Mouse (Mus musculus) large intestine, adult 2 months (tissue): ENCODE data around the gene Jpt1. TPM values are rescaled to one million over a fixed set of nuclear protein-coding genes. Genes with fewer than 3 reads are reported as not detected.
"Not testable (repeated sequence)": the region's sequence is repeated elsewhere in the genome, so short reads cannot be mapped to it uniquely, and the experiment has no call there.

Experiments used
- DNase-seq: peaks from one replicate; pipeline ENCODE4 v3.0.0-alpha.2; 2012; ENCODE audit warnings: low read depth, low spot score
- WGBS: fragments of 180-500 bp; shearing (Covaris S2); methylation state at CpG from one replicate; pipeline ENCODE4 v1.1.7; 2018; 5-methylcytosine and 5-hydroxymethylcytosine counted together
- polyA plus RNA-seq: library from polyadenylated mRNA; depleted of rRNA; stranded (reverse); fragments of >200 nt; gene quantifications from 2 replicates; pipeline ENCODE4 v1.2.3, GENCODE M21; 2012; rRNA removed

Jpt1 gene
- polyA plus RNA-seq, result 503 and 505 TPM in 2 replicates

DNA sequence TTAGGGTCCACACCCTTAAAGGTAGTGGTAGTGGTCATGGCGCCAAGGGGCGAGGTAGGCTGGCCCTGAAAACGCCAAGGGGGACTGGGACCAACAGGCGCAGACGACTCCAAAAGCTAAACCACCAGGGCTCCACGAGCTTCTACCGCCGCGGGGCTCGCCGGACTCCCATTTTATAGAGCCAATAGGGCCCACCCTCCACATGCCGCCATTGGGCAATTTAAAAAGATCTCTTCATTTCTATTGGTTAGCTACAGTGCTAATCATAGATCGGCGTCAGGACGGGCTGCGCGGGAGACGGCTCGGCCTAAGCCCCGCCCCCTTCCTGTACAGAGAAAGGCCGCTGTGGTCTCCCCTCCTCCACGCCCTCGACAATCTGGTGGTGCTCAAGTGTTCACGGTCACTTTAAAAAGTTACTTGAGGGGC lies at the start of gene Jpt1:
TSS of gene Jpt1 (minus strand) at position 150 of the 426 bp plus-strand sequence.
- peak; percentile 96 for DNase-seq
- under 1% methylated on average over 24 of the region's 24 CpGs for WGBS

DNA sequence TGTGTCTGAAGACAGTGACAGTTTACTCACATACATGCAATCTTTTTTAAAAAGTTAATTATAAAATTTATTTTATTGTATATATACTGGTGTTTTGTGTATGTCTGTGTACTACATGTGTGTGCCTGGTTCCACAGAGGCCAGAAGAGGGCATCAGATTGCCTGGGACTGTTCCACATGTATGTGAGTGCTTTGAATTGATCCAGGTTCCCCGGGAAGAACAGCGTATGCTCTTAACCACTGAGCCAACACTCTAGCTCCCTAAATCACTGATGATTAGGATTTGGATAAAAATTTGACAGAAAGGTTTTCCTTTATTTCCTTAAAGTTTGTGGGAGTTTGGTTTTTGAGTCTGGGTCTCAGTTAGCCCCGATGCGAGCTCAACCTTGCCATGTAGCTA lies 49.2 kb upstream of the Jpt1 start:
- no peak for DNase-seq
- WGBS, result 40% methylated on average over 4 of the region's 4 CpGs

DNA sequence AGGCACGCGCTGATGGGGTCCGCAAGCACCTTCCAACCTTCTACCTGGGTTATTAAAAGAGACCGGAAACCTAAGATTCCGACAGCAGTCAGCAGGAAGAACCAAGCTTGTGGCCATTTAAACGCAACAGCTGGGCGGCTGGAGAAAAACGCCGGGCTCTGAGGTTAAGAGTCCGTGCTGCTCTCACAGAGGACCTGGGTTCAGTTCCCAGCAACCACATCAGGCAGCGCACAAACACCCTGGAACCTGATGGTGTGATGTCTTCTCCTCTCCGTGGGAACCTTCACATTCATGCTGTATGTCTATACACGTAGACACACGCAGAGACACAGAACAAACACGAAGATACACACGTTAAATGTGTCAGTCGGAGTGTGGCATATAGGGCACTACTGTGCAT lies 41.5 kb upstream of the Jpt1 start:
- DNase-seq, result no peak
- 78% methylated on average over 17 of the region's 17 CpGs for WGBS

DNA sequence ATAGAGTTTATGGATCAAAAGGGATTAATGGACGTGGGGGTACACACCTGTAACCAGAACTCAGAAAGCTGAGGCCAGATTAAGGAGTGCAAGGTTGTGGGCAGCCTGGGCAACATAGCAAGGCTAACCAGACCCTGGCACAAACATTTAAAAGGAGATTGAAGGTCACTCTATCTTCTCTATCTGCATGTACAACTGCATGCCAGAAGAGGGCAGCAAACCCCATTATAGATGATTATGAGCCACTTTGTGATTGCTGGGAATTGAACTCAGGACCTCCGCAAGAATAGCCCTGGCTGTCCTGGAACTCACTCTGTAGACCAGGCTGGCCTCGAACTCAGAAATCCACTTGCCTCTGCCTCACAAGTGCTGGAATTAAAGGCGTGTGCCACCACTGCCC lies 38.6 kb upstream of the Jpt1 start:
- 67% methylated on average over 4 of the region's 4 CpGs for WGBS
- DNase-seq, result no peak

DNA sequence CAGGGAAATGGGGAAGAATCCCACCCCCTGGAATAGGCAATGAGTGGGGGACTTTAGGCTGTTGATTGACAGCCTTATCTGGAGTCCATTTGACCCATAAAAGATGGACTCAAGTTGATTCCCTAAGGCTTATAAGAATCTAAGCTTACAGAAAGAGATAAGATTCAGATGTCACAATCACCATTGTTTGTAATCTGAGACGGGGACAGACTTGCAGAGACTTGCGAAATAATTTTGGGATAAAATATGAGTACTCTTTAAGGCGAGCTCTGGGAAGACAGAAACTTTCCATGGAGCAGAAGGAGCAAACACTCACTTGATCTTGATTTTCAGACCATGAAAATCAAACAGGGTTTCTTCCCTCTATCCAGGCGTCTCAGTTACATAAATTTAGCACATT lies 29.4 kb upstream of the Jpt1 start:
- WGBS, result 64% methylated on average over 4 of the region's 4 CpGs
- no peak for DNase-seq

DNA sequence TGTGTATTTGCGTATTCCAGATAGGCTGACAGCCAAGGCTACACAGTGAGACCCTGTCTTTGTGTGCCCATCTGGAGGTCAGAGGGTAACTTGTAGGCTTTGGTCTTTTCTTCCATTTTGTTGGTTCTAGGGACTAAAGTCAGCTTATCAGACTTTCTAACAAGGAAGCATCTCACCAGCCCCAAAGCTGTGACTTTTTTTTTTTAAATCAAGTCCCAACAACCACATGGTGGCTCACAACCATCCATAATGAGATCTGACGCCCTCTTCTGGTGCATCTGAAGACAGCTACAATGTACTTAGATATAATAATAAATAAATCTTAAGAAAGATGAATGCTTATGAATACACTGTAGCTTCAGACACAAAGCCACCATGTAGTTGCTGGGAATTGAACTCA lies 23.9 kb upstream of the Jpt1 start:
- 56% methylated on average over 2 of the region's 2 CpGs for WGBS
- no peak for DNase-seq

DNA sequence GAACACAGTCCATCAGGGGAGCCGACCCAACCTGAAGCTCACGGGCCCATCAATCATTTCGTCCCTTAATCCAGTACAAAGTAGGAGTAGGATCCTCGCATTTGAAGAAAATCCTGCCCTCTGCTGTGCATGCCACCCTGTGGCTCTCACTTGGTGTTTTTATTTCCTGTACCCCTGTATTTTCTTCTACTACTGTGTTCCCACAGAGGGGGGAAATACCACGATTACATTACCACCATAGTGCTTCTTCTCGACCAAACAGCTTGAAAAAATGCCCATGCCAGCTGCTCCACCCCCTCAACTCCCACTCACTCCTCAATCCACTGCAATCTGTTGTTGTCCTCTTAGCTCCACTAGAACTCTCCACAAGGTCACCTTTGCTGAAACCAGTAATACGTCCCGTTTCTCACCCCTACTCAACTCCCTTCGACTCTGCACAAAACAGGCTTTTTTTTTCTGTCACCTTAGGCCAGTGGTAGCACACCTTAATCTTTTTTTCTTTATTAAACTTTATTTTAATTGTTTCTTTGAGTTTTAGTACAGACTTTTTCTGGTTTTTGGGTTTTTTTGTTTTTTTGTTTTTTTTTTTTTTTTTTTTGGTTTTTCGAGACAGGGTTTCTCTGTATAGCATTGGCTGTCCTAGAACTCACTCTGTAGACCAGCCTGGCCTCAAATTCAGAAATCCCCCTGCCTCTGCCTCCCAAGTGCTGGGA lies 22.8 kb upstream of the Jpt1 start:
- WGBS, result 91% methylated on average over 10 of the region's 10 CpGs
- no peak for DNase-seq

DNA sequence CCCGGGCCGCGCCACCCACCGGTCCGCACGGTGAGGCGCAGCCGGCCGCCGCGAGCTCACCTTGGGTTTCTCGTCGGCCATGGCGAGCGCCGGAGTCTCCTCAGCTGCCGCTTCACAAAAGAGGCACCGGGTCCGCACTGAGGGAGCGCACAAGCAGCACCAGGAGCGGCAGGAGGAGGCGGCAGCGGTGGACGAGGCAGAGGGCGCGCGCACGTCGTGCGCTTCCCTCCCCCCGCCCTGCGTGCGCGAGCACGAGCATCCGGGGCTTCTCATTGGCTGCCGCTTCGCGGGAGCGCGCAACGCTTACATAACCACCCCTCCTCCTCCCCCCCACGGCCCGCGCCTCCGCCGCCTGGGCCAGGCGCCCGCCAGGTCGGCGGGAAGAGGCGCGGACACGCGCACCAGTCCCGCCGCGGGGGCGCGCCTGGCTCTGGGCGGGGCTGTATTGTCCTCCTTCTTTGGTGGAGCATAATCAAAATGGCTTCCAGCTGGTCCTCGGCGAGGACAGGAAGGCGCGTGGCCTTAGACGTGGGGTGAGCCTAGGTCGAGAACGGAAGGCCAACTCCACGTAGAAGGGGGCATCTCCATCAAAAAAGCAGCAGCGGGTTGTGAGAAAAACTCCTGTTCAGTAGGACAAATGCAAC lies 22.0 kb upstream of the Jpt1 start, which contains the start of gene Sumo2:
TSS of gene Sumo2 (minus strand) at position 239 of the 644 bp plus-strand sequence.
- DNase-seq, result peak; percentile 66
- WGBS, result 2% methylated on average over 69 of the region's 70 CpGs

DNA sequence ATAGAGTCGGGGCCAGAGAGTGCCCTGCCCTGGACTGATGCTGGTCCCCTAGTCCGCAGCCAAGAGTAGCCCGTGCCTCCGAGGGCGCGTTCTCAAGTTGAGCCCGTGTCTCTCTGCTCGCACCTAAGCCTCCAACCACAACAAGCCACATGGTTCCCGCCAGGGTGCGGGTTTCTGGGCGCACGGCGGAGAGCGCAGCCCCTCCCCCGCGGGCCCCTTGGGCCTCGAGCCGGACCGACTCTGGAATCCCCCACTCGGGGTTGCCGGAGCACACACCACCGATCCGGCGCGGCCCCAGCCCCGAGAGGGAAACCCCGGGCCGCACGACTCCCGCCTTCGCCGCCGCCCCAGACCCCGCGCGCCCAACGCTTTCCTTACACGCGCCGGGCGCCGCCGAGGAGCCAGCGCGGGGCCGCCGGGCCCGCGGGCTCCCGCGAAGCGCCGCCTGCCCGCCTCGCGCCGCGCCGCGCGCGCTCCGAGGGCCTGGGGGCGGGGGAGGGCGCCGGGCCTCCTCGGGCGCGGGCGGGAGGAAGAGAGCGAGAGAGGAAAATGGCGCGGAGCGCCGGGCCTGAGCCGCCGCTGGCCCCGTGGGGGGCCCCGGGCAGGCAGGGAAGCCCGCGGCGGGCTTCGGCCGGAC lies 21.3 kb upstream of the Jpt1 start:
- under 1% methylated on average over 77 of the region's 84 CpGs for WGBS
- no peak for DNase-seq

DNA sequence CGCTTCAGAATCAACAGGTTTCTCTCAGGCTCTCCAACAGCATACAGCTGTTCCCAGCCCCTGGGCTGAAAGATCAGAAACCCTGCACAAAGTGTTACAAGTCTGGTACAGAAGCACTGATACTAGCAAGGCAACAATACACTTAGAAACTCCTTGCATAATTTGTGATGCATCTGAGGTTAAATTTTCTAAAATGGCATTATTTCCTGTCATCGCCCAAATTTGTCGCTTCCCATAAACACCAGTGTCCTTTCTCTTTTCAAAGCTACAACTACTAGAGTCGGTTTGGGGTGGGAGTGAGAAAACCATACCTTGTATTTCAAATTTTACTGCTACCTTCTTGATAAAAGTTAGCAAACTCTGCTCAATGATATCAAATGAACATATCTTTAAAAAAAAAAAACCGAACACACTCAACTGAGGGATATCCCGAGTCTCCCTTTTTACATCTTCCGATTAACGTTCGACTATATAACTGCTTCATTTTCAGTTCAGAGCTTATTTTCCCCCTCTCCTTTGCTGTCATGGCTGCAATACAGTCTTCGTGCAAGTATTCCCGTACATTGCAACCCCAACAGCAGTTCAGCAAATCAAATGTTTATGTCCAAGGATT lies 20.7 kb upstream of the Jpt1 start:
- DNase-seq, result no peak
- WGBS, result 1% methylated on average over 11 of the region's 11 CpGs

DNA sequence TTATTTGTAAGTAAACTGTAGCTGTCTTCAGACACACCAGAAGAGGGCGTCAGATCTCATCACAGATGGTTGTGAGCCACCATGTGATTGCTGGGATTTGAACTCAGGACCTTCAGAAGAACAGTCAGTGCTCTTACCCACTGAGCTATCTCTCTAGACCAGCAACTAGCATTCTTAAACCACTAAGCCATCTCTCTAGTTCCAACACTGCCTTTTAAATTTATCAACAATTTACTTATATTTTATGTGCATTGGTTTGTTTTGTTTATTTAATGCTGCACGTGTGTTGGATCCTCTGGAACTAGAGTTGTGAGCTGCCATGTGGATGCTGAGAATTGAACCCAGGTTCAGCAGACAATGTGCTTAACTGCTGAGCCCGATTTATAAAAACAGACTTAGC lies 12.3 kb upstream of the Jpt1 start:
- not testable (repeated sequence) for DNase-seq
- 67% methylated on average over 3 of the region's 3 CpGs for WGBS

DNA sequence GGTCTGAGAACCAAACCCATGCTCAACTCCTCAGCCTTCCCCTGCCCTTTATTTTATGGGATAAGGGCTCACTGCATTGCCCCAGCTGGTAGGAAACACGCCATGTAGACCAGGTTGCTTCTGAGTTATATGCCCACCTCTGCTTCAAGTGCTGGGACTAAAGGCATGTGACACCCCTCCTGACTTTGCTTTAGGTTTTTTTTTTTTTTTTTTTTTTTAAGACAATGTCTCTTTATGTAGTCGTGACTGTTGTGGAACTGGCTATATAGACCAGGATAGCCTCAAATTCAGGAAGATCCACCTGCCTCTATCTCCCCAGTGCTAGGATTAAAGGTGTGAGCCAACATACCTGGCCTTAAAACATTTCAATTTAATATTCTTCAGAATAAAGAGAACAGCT lies 8.5 kb upstream of the Jpt1 start:
- DNase-seq, result no peak
- 63% methylated on average over 2 of the region's 2 CpGs for WGBS

DNA sequence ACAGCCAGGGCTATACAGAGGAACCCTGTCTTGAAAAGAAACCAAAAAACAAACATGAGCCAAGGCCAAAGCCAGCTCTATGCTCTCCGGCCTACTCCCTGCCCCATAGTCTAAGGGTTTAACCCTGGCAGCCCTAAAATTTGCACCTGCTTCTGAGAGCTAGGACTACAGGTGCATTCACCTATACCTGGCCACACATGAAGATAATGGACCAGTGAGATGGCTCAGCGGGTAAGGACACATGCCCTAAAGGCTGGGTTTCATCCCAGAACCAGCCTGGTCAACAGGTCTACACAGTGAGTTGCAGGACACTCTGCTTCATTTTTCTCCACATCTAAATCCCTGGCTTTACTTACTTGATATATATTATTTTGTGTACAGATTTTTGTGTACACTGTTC lies 8.1 kb upstream of the Jpt1 start:
- WGBS, result 78% methylated on average over 2 of the region's 2 CpGs
- no peak for DNase-seq

DNA sequence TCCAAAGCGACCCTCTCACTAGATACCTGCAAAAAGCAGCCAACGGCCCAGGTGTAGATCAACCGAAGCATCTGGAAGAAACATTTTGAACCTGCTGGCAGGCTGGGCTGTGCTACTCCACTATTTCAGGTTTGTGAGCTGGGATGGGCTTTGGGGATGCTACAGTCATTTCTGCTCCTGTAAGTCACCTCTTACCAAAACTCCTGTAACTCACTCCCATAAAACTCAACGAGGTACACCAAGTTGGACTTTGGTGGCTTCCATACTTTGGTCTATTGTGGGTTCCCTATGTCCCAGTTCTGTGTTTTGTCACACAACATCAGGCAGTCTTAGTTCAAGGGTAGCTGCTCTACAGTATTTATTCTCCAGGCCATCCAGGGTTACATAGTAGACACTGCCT lies 6.9 kb upstream of the Jpt1 start:
- DNase-seq, result no peak
- 70% methylated on average over 4 of the region's 4 CpGs for WGBS

DNA sequence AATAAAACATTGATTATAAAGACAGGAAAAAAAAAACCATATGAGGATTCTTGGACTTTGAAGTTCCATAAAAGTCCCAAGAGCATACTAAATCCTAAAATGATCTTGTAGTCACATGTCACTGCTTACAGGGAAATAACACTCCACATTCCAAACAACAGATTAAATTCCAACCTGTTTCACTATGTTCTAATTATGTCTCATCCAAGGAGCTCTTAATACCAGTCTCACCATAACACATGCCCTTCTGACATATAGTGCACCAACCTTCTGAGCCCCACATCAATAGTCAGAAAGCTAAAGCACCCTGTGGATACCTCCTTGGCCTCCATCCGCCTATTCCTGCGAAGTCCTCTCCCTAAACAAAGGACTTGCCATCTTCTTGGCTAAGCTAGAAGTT lies 6.0 kb upstream of the Jpt1 start:
- 87% methylated on average over 2 of the region's 2 CpGs for WGBS
- no peak for DNase-seq

DNA sequence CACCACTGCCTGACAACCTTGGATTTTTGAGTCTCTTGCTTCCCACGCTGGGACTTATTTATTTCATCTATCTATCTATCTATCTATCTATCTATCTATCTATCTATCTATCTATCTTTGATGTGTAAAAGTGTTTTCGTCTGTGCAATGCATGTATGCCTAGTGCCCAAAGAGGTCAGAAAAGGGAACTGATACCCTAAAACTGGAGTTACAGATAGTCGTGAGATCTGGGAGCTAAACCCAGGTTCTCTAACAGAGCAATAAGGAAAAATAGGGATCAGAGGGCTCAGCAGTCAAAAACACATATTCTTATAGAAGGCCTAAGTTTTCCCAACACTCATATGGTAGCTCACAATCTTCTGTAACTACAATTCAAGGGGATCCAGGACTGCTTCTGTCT lies 5.4 kb upstream of the Jpt1 start:
- WGBS, result 87% methylated on average over 3 of the region's 3 CpGs
- DNase-seq, result no peak

DNA sequence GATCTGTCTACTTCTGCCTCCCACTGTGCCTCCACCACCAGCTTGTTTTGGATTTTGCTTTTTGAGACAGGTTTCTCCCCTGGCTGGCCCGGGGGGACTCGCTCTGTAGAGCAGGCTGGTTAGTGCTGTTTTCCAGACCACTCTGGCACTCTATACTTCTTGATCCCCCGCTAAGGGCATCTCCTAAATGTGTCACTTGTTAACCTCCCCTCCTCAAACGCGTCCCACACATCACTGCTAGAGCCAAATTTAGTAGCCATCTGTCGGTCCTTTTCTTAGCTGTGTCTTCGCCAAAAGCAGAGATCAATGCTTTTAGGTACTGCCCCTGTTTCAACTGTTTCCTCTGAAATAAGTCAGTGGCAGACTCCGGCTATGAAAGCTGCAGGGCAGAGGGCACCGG lies 4.5 kb upstream of the Jpt1 start:
- WGBS, result 61% methylated on average over 9 of the region's 9 CpGs
- DNase-seq, result no peak

DNA sequence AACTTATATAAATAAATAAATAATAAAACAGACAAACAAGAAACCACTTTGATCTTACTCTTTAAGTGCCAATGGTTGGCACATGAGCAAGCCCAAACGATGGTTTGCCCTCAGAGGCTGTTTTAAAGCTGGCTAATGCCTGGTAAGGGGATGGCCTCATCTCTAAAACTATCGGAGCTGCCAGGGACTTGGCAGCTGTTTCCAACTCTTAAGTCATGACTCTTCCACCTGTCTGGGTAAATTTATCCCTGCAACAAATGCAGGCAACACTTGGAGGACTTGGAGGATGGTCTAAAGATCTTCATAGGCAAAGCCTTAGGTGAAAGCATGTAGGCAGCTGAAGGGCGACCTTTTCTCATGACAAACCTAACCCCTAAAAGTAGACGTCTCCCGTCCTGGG lies 2.8 kb upstream of the Jpt1 start:
- 63% methylated on average over 5 of the region's 5 CpGs for WGBS
- DNase-seq, result no peak

DNA sequence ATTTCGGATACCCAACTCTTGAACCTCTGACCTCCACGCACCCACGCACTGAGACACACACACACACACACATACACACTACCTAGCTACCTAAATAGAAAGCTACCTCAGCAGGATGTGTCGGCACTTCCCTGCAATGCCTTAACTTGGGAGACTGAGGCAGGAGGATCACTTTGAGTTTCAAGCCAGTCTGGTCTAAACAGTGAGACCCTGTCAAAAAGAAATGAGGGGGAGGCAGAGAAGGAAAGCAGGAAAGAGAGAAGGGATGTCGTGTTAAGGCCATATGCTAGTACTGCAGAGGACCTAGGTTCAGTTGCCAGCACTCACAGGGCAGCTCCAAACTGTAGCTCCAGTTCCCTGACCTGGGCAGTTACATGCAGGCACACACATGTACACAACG lies 834 bp upstream of the Jpt1 start:
- 57% methylated on average over 6 of the region's 6 CpGs for WGBS
- DNase-seq, result no peak
